Mouse (Mus musculus) limb, embryonic 10.5 days (tissue): ENCODE data around the gene Cdyl. TPM values are rescaled to one million over a fixed set of nuclear protein-coding genes. Genes with fewer than 3 reads are reported as not detected.
"Not testable (repeated sequence)": the region's sequence is repeated elsewhere in the genome, so short reads cannot be mapped to it uniquely, and the experiment has no call there.

Experiments used
- DNase-seq: peaks from one replicate; pipeline ENCODE4 v3.0.0-alpha.2; 2017; ENCODE audit warnings: low spot score
- H3K27ac ChIP-seq: fragments of 300-500 bp; sonication (generic); 2 replicates; pipeline ENCODE4 v1.5.1; 2016; ENCODE audit warnings: mild to moderate bottlenecking
- H3K27me3 ChIP-seq: fragments of 300-500 bp; sonication (generic); 2 replicates; pipeline ENCODE4 v1.6.1; 2016; ENCODE audit warnings: low read depth, mild to moderate bottlenecking; ENCODE audit not compliant: poor library complexity, severe bottlenecking
- H3K36me3 ChIP-seq: fragments of 300-500 bp; sonication (generic); 2 replicates; pipeline ENCODE4 v1.6.1; 2016; ENCODE audit warnings: mild to moderate bottlenecking, moderate library complexity
- H3K4me1 ChIP-seq: fragments of 300-500 bp; sonication (generic); 2 replicates; pipeline ENCODE4 v1.6.1; 2016
- H3K4me3 ChIP-seq: fragments of 300-500 bp; sonication (generic); 2 replicates; pipeline ENCODE4 v1.5.1; 2016; ENCODE audit warnings: mild to moderate bottlenecking, moderate library complexity
- H3K9me3 ChIP-seq: fragments of 300-500 bp; sonication (generic); replicated peaks from 2 replicates; pipeline ENCODE4 v1.6.1; 2016; ENCODE audit warnings: mild to moderate bottlenecking
- WGBS: fragments of 180-500 bp; shearing (Covaris S2); methylation state at CpG from one replicate; pipeline ENCODE4 v1.1.7; 2016; 5-methylcytosine and 5-hydroxymethylcytosine counted together
- polyA plus RNA-seq: library from polyadenylated mRNA; unstranded; fragments of >200 nt; fragmentation: Nextera tagmentation; extraction: Ambion mirVana; gene quantifications from 2 replicates; pipeline ENCODE4 v1.2.1, GENCODE M21; 2016

The Cdyl gene
- polyA plus RNA-seq, 1 experiment from 2014 or later: 14.3 TPM

GRCm38 (mm10) chr13:35815205-35815726 lies 155.6 kb downstream of the Cdyl start:
- 93% methylated on average over 8 of the region's 8 CpGs for WGBS
- Histone ChIP-seq H3K27me3 (no peaks in the 10 kb centered on the region), H3K4me3 (no peak overlapping the region), H3K4me1 (peaks cover 35% of the 10 kb centered on the region), H3K9me3 (no peaks in the 10 kb centered on the region), H3K27ac (no peak overlapping the region), H3K36me3 (peaks cover 41% of the 10 kb centered on the region)
- DNase-seq: no peak

- DNase-seq: no peak
- Histone ChIP-seq H3K27ac (0 out of 2 replicates have a peak overlapping the region, but pooled peaks have one; percentile 16), H3K9me3 (no peaks in the 10 kb centered on the region), H3K4me1 (peaks cover 34% of the 10 kb centered on the region), H3K36me3 (peaks cover 41% of the 10 kb centered on the region), H3K27me3 (no peaks in the 10 kb centered on the region), H3K4me3 (no peak overlapping the region)
- 95% methylated on average over 16 of the region's 16 CpGs for whole genome bisulfite sequencing
Measured at GRCm38 (mm10) chr13:35815782-35816368, 156.2 kb downstream of the Cdyl start.

GRCm38 (mm10) chr13:35817626-35818025 lies 158.0 kb downstream of the Cdyl start:
- Histone ChIP-seq H3K4me3 (no peak overlapping the region), H3K27me3 (no peaks in the 10 kb centered on the region), H3K9me3 (no peaks in the 10 kb centered on the region), H3K4me1 (peaks cover 27% of the 10 kb centered on the region), H3K36me3 (peaks cover 41% of the 10 kb centered on the region), H3K27ac (no peak overlapping the region)
- 90% methylated on average over 3 of the region's 3 CpGs for WGBS
- no peak for DNase-seq

- no peaks in the 10 kb centered on the region for H3K9me3 ChIP-seq
- H3K36me3 ChIP-seq: peaks cover 41% of the 10 kb centered on the region
- peaks cover 27% of the 10 kb centered on the region for H3K4me1 ChIP-seq
- 89% methylated on average over 4 of the region's 4 CpGs for WGBS
- no peak for DNase-seq
- no peak overlapping the region for H3K4me3 ChIP-seq
- H3K27ac ChIP-seq: no peak overlapping the region
- H3K27me3 ChIP-seq: no peaks in the 10 kb centered on the region
Measured at GRCm38 (mm10) chr13:35818060-35818459, 158.4 kb downstream of the Cdyl start.

GRCm38 (mm10) chr13:35821821-35822454 lies 162.3 kb downstream of the Cdyl start:
- Histone ChIP-seq H3K27ac (no peak overlapping the region), H3K27me3 (no peaks in the 10 kb centered on the region), H3K4me3 (no peak overlapping the region), H3K4me1 (peaks cover 21% of the 10 kb centered on the region), H3K9me3 (no peaks in the 10 kb centered on the region), H3K36me3 (peaks cover 56% of the 10 kb centered on the region)
- DNase-seq: no peak
- WGBS: 80% methylated on average over 10 of the region's 10 CpGs

GRCm38 (mm10) chr13:35822795-35823194 lies 163.2 kb downstream of the Cdyl start:
- 70% methylated on average over 8 of the region's 8 CpGs for WGBS
- Histone ChIP-seq H3K27ac (no peak overlapping the region), H3K36me3 (peaks cover 53% of the 10 kb centered on the region), H3K4me3 (no peak overlapping the region), H3K9me3 (no peaks in the 10 kb centered on the region), H3K27me3 (no peaks in the 10 kb centered on the region), H3K4me1 (peaks cover 18% of the 10 kb centered on the region)
- DNase-seq: no peak

GRCm38 (mm10) chr13:35825639-35826038 lies 166.0 kb downstream of the Cdyl start:
- DNase-seq: no peak
- Histone ChIP-seq H3K9me3 (no peaks in the 10 kb centered on the region), H3K27me3 (no peaks in the 10 kb centered on the region), H3K27ac (no peak overlapping the region), H3K36me3 (peaks cover 32% of the 10 kb centered on the region), H3K4me3 (no peak overlapping the region), H3K4me1 (peaks cover 15% of the 10 kb centered on the region)
- 90% methylated on average over 2 of the region's 2 CpGs for WGBS

GRCm38 (mm10) chr13:35832676-35833075 lies 173.0 kb downstream of the Cdyl start:
- peaks cover 8% of the 10 kb centered on the region for H3K4me1 ChIP-seq
- H3K27ac ChIP-seq: no peak overlapping the region
- peaks cover 4% of the 10 kb centered on the region; the same call in 1 of the 2 replicates for H3K36me3 ChIP-seq
- DNase-seq: no peak
- WGBS: 79% methylated on average over 6 of the region's 6 CpGs
- no peaks in the 10 kb centered on the region for H3K9me3 ChIP-seq
- no peak overlapping the region for H3K4me3 ChIP-seq
- no peaks in the 10 kb centered on the region for H3K27me3 ChIP-seq

GRCm38 (mm10) chr13:35833941-35834340 lies 174.3 kb downstream of the Cdyl start:
- Histone ChIP-seq H3K4me3 (no peak overlapping the region), H3K27ac (no peak overlapping the region), H3K27me3 (no peaks in the 10 kb centered on the region), H3K36me3 (peaks cover 4% of the 10 kb centered on the region; the same call in 1 of the 2 replicates), H3K9me3 (no peaks in the 10 kb centered on the region), H3K4me1 (peaks cover 8% of the 10 kb centered on the region)
- 48% methylated on average over 6 of the region's 6 CpGs for WGBS
- no peak for DNase-seq

GRCm38 (mm10) chr13:35835669-35836068 lies 176.0 kb downstream of the Cdyl start:
- peaks cover 8% of the 10 kb centered on the region for H3K4me1 ChIP-seq
- H3K4me3 ChIP-seq: no peak overlapping the region
- WGBS: 93% methylated on average over 7 of the region's 7 CpGs
- no peak overlapping the region for H3K27ac ChIP-seq
- H3K36me3 ChIP-seq: peaks cover 5% of the 10 kb centered on the region
- H3K9me3 ChIP-seq: no peaks in the 10 kb centered on the region
- H3K27me3 ChIP-seq: no peaks in the 10 kb centered on the region
- no peak for DNase-seq

- H3K4me1 ChIP-seq, DNase-seq, H3K4me3 ChIP-seq, H3K9me3 ChIP-seq, H3K27ac ChIP-seq, H3K27me3 ChIP-seq: not testable (repeated sequence)
- 97% methylated on average over 7 of the region's 7 CpGs for WGBS
- peaks cover 12% of the 10 kb centered on the region for H3K36me3 ChIP-seq
Measured at GRCm38 (mm10) chr13:35836501-35836900, 176.9 kb downstream of the Cdyl start.

GRCm38 (mm10) chr13:35840102-35840501 lies 180.5 kb downstream of the Cdyl start:
- no peak for DNase-seq
- H3K27ac ChIP-seq: no peak overlapping the region
- 88% methylated on average over 10 of the region's 10 CpGs for WGBS

GRCm38 (mm10) chr13:35843383-35843782 lies 183.8 kb downstream of the Cdyl start:
- WGBS: 92% methylated on average over 7 of the region's 7 CpGs

More at GRCm38 (mm10) chr13:35840102-35840501, 180.5 kb downstream of the Cdyl start:
- H3K4me3 ChIP-seq: no peak overlapping the region
- H3K36me3 ChIP-seq: peaks cover 16% of the 10 kb centered on the region
- H3K27me3 ChIP-seq: no peaks in the 10 kb centered on the region
- peaks cover 3% of the 10 kb centered on the region for H3K4me1 ChIP-seq
- no peaks in the 10 kb centered on the region for H3K9me3 ChIP-seq

More at GRCm38 (mm10) chr13:35843383-35843782, 183.8 kb downstream of the Cdyl start:
- Histone ChIP-seq H3K4me1 (peaks cover 19% of the 10 kb centered on the region), H3K27ac (no peak overlapping the region), H3K4me3 (no peak overlapping the region), H3K27me3 (no peaks in the 10 kb centered on the region), H3K36me3 (peaks cover 13% of the 10 kb centered on the region), H3K9me3 (no peaks in the 10 kb centered on the region)
- DNase-seq: no peak
